Mouse (Mus musculus): Measurements from ENCODE around the gene Sec24a. TPM values are rescaled to one million over a fixed set of nuclear protein-coding genes. Genes with fewer than 3 reads are reported as not detected.
A peak's percentile ranks its signal among the peaks of the same experiment; 100 is the strongest.
"Not testable (repeated sequence)": the region's sequence is repeated elsewhere in the genome, so short reads cannot be mapped to it uniquely, and the experiment has no call there.

Gene Sec24a
- polyA plus RNA-seq, 1 experiment from 2014 or later: 12.6 TPM

DNA sequence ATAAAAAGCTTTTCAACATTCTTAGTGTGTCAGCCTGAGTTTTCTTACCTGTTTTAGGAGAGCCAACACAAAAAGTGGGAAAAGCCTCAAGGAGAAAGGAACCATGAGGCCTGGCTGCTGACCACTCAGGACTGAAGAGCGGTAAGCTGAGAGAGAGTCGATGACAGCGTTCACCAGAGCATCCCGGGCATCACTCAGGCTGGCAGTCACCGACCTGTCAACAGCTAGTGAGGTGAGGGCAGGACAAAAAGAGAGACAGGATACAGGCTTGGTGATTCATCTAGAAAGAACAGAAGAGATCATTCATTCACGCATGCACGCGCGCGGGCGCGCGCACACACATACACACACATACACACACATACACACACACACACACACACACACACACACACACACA, 56.4 kb downstream of the Sec24a start:
- ATAC-seq (ENCODE audit: borderline replicate concordance, extremely low read depth, low FRiP score, low TSS enrichment): no peak
- 96% methylated on average over 13 of the region's 13 CpGs for WGBS
- H3K36me3 ChIP-seq: peaks cover 64% of the 10 kb centered on the region

DNA sequence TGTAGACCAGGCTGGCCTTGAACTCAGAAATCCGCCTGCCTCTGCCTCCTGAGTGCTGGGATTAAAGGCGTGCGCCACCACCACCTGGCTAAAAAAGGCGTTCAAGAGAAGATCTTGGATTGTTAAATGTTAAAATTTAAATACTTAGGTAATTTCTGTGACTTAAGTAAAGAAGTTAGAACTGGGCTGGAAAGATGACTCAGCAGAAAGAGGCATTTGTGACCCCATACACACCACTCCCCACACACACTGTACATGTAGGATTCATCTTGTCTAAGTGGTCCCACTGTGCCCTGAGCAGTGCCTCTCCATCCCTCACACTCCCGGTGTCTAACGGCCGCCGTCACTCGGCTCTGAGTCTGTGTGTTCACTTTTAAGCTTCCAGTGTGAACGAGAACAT, 57.0 kb downstream of the Sec24a start:
- Histone ChIP-seq H3K4me2 (no peak overlapping the region), H3K9ac (no peak overlapping the region), H3K4me1 (no peaks in the 10 kb centered on the region), H3K9me3 (no peaks in the 10 kb centered on the region), H3K36me3 (peaks cover 63% of the 10 kb centered on the region), H3K4me3 (no peak overlapping the region), H3K27ac (no peak overlapping the region), H3K27me3 (no peaks in the 10 kb centered on the region)
- no peak for ATAC-seq (ENCODE audit: borderline replicate concordance, extremely low read depth, low FRiP score, low TSS enrichment)
- 94% methylated on average over 10 of the region's 10 CpGs for WGBS

More for the DNA sequence above, 56.4 kb downstream of the Sec24a start:
- H3K9me3 ChIP-seq: no peaks in the 10 kb centered on the region
- no peak overlapping the region for H3K27ac ChIP-seq
- no peak overlapping the region for H3K9ac ChIP-seq
- no peaks in the 10 kb centered on the region for H3K4me1 ChIP-seq
- H3K4me2 ChIP-seq: no peak overlapping the region
- H3K27me3 ChIP-seq: no peaks in the 10 kb centered on the region
- no peak overlapping the region for H3K4me3 ChIP-seq

DNA sequence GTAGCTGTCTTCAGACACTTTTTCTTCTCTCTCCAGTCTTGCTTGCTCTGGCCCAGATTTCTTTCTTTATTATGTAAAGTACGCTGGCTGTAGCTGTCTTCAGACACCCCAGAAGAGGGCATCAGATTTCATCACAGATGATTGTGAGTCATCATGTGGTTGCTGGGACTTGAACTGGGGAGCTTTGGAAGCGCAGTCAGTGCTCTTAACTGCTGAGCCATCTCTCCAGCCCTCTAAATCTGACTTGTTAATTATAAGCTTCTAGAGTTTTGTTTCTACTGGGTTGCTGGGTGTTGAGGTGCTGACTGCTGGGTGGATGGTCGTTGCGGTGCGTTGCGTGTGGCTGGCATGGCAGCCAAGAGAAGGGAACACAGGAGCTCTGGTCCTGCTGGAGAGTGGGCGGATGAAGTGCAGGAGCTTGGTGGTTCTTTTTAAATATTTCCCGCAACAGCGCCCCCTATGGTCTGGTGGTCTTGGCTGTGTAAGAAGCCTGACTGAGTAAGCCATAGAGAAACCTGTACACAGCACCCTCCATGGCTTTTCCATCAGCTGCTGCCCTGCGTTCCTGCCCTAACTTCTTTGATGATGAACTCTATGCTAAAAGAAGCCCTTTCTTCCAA, 59.9 kb downstream of the Sec24a start:
- 72% methylated on average over 10 of the region's 10 CpGs for WGBS
- Histone ChIP-seq H3K9ac (no peak overlapping the region), H3K4me3 (no peak overlapping the region), H3K9me3 (no peaks in the 10 kb centered on the region), H3K36me3 (peaks cover 70% of the 10 kb centered on the region), H3K27ac (no peak overlapping the region), H3K4me1 (no peaks in the 10 kb centered on the region), H3K4me2 (no peak overlapping the region), H3K27me3 (no peaks in the 10 kb centered on the region)
- no peak for ATAC-seq (ENCODE audit: borderline replicate concordance, extremely low read depth, low FRiP score, low TSS enrichment)

DNA sequence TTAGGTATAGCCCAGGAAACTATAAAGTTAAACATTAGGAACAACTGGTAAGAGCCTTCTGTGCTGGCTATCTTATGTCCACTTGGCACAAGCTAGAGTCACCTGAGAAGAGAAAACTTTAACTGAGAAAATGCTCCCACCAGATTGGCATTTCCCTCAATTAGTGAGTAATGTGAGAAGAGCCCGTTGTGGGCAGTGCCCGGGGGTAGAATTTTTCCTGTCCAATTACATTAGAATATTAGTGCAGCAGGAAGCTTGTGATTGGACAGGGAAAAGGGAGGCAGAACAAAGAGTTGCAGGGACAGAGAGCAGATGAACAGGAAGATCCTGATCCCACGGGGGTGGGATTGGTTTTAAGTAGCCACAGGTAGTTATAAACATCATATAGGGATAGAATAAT, 60.6 kb downstream of the Sec24a start:
- Histone ChIP-seq H3K4me2 (no peak overlapping the region), H3K4me1 (no peaks in the 10 kb centered on the region), H3K36me3 (peaks cover 73% of the 10 kb centered on the region), H3K4me3 (no peak overlapping the region), H3K9ac (no peak overlapping the region), H3K9me3 (no peaks in the 10 kb centered on the region), H3K27me3 (no peaks in the 10 kb centered on the region), H3K27ac (no peak overlapping the region)
- no peak for ATAC-seq (ENCODE audit: borderline replicate concordance, extremely low read depth, low FRiP score, low TSS enrichment)
- WGBS: 80% methylated on average over 3 of the region's 3 CpGs

DNA sequence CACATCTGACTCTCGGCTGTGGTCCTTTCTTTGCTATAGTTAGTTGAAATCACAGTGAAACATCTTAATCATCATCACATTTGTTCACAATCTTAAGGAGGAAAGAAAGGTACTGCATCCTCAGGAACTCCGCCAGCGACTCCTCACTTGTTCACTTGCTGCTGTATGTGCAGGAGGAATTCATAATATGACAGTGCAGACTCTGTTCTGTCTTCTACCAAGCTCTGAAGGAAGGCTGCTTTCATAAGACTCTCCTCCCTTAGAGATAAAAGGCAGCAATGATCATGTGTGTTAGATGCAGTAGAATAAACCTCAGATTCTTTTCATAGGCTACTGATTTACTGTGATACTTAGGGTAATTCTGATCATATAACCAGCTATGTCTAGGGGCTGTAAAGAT, 68.5 kb downstream of the Sec24a start:
- H3K27ac ChIP-seq: no peak overlapping the region
- ATAC-seq (ENCODE audit: borderline replicate concordance, extremely low read depth, low FRiP score, low TSS enrichment): no peak
- H3K4me3 ChIP-seq: no peak overlapping the region
- no peaks in the 10 kb centered on the region for H3K4me1 ChIP-seq
- H3K9ac ChIP-seq: no peak overlapping the region
- no peak overlapping the region for H3K4me2 ChIP-seq
- H3K36me3 ChIP-seq: peaks cover 50% of the 10 kb centered on the region
- 95% methylated on average over 3 of the region's 3 CpGs for WGBS
- no peaks in the 10 kb centered on the region for H3K9me3 ChIP-seq
- H3K27me3 ChIP-seq: no peaks in the 10 kb centered on the region

DNA sequence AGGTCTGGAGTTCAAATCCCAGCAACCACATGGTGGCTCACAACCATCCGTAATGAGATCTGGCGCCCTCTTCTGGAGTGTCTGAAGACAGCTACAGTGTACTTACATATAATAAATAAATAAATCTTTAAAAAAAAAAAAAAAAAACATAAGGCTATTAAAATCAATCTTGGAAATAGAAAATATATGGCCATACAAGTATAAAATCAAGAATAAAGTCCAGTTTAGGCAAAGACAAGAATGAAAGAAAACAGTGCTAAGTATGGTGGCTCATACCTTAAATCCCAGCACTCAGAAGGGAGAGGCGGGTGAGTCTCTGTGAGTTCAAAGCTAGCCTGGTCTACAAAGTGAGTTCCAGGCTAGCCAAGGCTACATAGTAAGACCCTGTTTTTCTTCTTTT, 72.8 kb downstream of the Sec24a start:
- not testable (repeated sequence) for H3K4me2 ChIP-seq; H3K27ac ChIP-seq; H3K27me3 ChIP-seq; H3K9ac ChIP-seq; H3K4me1 ChIP-seq; H3K9me3 ChIP-seq; ATAC-seq (ENCODE audit: borderline replicate concordance, extremely low read depth, low FRiP score, low TSS enrichment); H3K4me3 ChIP-seq
- peaks cover 15% of the 10 kb centered on the region for H3K36me3 ChIP-seq
- 75% methylated on average over 2 of the region's 3 CpGs for WGBS

DNA sequence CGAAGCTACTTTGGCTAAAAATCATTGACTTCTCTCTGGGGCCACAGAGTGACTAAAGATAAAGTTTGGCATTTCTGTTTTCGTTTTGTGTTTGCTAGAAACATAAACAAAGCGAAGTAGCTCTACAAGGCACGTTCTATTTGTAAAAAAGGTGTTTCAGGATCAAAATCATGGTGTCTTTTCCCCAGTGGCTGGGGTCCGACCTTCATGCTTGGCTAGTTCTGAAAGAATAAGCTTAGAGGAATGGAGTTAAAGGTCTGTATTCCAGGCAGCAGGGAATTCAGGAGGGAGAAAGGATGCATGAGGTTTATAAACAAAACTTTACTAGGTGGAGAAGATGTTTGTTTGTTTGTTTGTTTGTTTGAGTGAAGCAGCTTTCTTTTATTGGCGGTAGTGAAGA, 74.1 kb downstream of the Sec24a start:
- no peaks in the 10 kb centered on the region for H3K9me3 ChIP-seq
- peak overlapping the region; percentile 99 for H3K27ac ChIP-seq
- peak overlapping the region; percentile 73 for H3K4me2 ChIP-seq
- H3K4me3 ChIP-seq: peak overlapping the region; percentile 74
- peaks cover 10% of the 10 kb centered on the region for H3K4me1 ChIP-seq
- no peaks in the 10 kb centered on the region for H3K27me3 ChIP-seq
- peak overlapping the region; percentile 67; the same call in 1 of the 2 replicates for H3K9ac ChIP-seq
- 22% methylated on average over 6 of the region's 6 CpGs for WGBS
- H3K36me3 ChIP-seq: peaks cover 16% of the 10 kb centered on the region
- no peak for ATAC-seq (ENCODE audit: borderline replicate concordance, extremely low read depth, low FRiP score, low TSS enrichment)

DNA sequence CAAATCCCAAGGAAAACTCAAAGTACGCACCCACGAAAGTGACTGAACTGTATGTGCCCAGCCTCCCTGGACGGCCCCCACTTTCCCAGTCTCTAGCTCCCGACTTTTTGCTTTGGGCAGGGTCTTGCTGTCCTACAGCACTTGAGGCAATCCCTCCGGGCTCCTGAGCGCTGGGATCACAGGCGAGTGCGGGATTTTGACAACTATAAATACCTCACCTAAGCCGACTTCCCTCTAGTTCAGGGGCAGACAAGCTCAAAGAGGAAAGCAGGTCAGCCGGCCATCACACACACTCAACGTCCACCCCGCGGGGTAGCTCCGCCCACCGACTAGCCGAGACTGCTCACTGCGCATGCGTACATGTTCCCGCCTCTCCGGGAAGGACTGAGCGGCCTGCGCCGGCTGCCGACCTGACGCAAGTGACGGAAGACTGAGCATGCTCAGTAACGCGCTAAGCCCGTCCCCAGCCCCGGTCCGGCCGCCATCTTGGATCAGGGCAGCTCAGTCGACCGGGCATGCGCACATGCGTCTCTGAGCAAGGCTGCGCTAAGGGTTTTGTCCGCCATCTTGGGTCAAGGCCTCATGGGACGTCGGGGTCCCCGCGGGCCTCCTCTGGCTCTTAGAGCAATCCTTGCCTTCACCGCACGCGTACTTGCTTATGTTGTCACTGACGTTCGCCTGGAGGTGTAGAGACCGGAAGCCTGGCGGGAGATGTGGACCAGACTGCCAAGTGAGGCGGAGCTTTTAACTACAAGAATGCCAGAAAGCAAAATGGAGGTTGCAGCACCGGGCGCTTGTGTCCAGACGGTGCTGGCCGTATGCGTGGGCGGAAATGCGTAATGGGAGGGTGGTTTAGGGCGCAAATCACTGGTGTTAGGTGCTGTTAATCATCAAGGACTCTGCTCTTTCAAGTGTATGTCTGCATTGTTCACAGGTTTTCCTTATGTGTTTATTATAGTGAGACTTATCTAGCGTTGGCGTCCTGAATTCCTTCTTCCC, 74.8 kb downstream of the Sec24a start, which contains the start of gene 0610009B22Rik:
Gene 0610009B22Rik, minus strand, starts transcription at position 545 of the 999 bp plus-strand sequence.
- Histone ChIP-seq H3K4me1 (peaks cover 10% of the 10 kb centered on the region), H3K27me3 (no peaks in the 10 kb centered on the region), H3K9ac (peak within 1 kb of the TSS; percentile 79), H3K27ac (peak within 1 kb of the TSS; percentile 99), H3K4me3 (peak within 1 kb of the TSS; percentile 74), H3K4me2 (peak within 1 kb of the TSS; percentile 73), H3K9me3 (no peaks in the 10 kb centered on the region), H3K36me3 (peaks cover 16% of the 10 kb centered on the region)
- ATAC-seq (ENCODE audit: borderline replicate concordance, extremely low read depth, low FRiP score, low TSS enrichment): peak; percentile 99
- under 1% methylated on average over 60 of the region's 60 CpGs for WGBS

DNA sequence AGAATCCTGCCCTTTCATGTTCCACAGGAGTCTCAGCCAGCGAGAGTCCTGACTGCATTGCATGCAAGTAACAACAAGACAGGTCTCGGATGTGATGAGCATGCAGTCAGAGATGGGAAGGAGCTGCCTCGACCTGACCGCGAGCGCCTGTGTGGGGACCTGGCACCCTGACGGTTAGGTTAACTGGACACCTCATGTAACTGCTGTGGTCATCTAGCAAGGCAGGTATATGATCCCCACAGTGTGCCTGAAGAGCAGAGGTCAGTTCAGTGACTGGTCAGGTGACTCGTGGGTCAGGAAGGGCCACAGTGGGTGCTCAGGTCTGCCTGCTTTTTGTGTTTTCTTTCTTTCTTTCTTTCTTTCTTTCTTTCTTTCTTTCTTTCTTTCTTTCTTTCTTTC, 81.5 kb downstream of the Sec24a start:
- no peaks in the 10 kb centered on the region for H3K9me3 ChIP-seq
- H3K4me1 ChIP-seq: no peaks in the 10 kb centered on the region
- H3K9ac ChIP-seq: no peak overlapping the region
- H3K4me3 ChIP-seq: no peak overlapping the region
- 42% methylated on average over 8 of the region's 8 CpGs for WGBS
- H3K27ac ChIP-seq: no peak overlapping the region
- no peak overlapping the region for H3K4me2 ChIP-seq
- no peaks in the 10 kb centered on the region for H3K27me3 ChIP-seq
- no peak for ATAC-seq (ENCODE audit: borderline replicate concordance, extremely low read depth, low FRiP score, low TSS enrichment)
- peaks cover 9% of the 10 kb centered on the region for H3K36me3 ChIP-seq

DNA sequence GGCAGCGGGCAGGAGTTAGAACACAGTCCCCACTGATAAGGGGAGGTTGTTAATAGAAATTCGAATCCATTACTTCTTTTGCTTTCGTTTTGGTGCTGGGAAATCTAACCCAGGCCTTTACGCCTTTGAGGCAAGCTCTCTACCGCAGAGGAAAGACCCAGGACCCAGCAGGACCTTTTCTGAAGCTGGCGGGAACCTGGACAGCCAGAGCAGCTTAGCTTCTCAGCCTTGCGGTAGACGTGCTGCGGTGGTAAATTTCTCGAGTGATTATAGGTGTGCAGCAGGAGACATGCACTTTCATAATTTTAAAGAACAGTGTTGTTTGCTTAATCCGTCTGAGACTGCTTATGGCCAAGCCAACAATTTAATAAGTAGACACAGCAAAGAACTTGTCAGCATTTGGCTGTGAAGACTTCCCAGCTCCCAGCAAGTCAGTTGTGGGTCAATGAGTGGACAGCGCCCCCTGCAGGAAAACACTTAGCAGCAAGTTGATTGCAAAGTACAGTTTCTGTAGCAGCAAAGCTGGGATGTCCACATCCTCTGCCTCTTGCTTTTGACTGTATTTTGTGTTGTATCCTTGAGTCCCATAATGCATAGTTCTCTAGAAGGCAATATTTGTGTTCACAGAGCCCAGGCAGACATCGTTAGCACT, 82.0 kb downstream of the Sec24a start:
- 27% methylated on average over 13 of the region's 13 CpGs for WGBS
- no peak overlapping the region for H3K4me3 ChIP-seq
- no peaks in the 10 kb centered on the region for H3K9me3 ChIP-seq
- H3K27ac ChIP-seq: no peak overlapping the region
- H3K4me1 ChIP-seq: no peaks in the 10 kb centered on the region
- no peaks in the 10 kb centered on the region for H3K27me3 ChIP-seq
- peak; percentile 59; the same call in 1 of the 2 replicates for ATAC-seq (ENCODE audit: borderline replicate concordance, extremely low read depth, low FRiP score, low TSS enrichment)
- H3K9ac ChIP-seq: no peak overlapping the region
- peak overlapping the region; percentile 39 for H3K4me2 ChIP-seq
- H3K36me3 ChIP-seq: peaks cover 9% of the 10 kb centered on the region

DNA sequence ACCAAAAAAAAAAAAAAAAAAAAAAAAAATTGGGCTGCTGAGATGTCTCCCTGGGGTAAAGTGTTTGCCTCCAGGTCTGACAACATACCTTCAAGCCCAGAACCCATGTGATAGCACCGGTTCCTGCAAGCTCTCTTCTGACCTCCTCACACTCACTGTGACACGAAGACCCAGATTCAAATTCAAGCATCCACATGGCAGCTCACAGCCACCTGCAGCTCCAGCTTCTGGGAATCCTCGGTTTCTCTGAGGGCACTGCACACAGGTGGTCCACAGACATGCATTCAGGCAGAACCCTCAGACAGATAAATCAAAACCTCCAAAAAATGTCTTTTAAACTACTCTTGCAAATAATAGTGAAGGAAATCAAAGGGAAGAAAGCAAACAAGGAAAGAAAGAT, 84.0 kb downstream of the Sec24a start:
- Histone ChIP-seq H3K4me3 (no peak overlapping the region), H3K9ac (no peak overlapping the region)

More for the DNA sequence above, 84.0 kb downstream of the Sec24a start:
- no peak for ATAC-seq (ENCODE audit: borderline replicate concordance, extremely low read depth, low FRiP score, low TSS enrichment)
- Histone ChIP-seq H3K27ac (no peak overlapping the region), H3K36me3 (no peaks in the 10 kb centered on the region), H3K9me3 (no peaks in the 10 kb centered on the region), H3K4me2 (no peak overlapping the region), H3K27me3 (no peaks in the 10 kb centered on the region), H3K4me1 (no peaks in the 10 kb centered on the region)
- WGBS: 55% methylated on average over 3 of the region's 3 CpGs

All from lung, embryonic 15.5 days (tissue).